Mouse (Mus musculus) embryonic facial prominence, embryonic 15.5 days (tissue): Measurements from ENCODE around the gene Slc7a14. TPM values are rescaled to one million over a fixed set of nuclear protein-coding genes. Genes with fewer than 3 reads are reported as not detected.

ENCODE experiments used
- ATAC-seq: fragments of 200-750 bp; cut with Nextera tagmentation; 2 replicates; pipeline ENCODE4 v1.8.0; 2017; ENCODE audit warnings: low read depth, moderate TSS enrichment; ENCODE audit not compliant: insufficient number of reproducible peaks, low FRiP score, low TSS enrichment
- H3K27ac ChIP-seq: fragments of 300-500 bp; sonication (generic); replicated peaks from 2 replicates; pipeline ENCODE4 v1.5.1; 2015; ENCODE audit warnings: mild to moderate bottlenecking, inconsistent platforms
- H3K27me3 ChIP-seq: fragments of 300-500 bp; sonication (generic); 2 replicates; pipeline ENCODE4 v1.6.1; 2015; ENCODE audit warnings: inconsistent platforms
- H3K36me3 ChIP-seq: fragments of 300-500 bp; sonication (generic); 2 replicates; pipeline ENCODE4 v1.6.1; 2015; ENCODE audit warnings: mild to moderate bottlenecking, inconsistent platforms
- H3K4me1 ChIP-seq: fragments of 300-500 bp; sonication (generic); 2 replicates; pipeline ENCODE4 v1.6.1; 2015; ENCODE audit warnings: inconsistent platforms
- H3K4me2 ChIP-seq: fragments of 300-500 bp; sonication (generic); replicated peaks from 2 replicates; pipeline ENCODE4 v1.6.1; 2015; ENCODE audit warnings: mild to moderate bottlenecking, inconsistent platforms
- H3K4me3 ChIP-seq: fragments of 300-500 bp; sonication (generic); replicated peaks from 2 replicates; pipeline ENCODE4 v1.5.1; 2015; ENCODE audit warnings: mild to moderate bottlenecking, inconsistent platforms
- H3K9ac ChIP-seq: fragments of 300-500 bp; sonication (generic); 2 replicates; pipeline ENCODE4 v1.6.1; 2015; ENCODE audit warnings: inconsistent platforms
- H3K9me3 ChIP-seq: fragments of 300-500 bp; sonication (generic); replicated peaks from 2 replicates; pipeline ENCODE4 v1.6.1; 2016; ENCODE audit warnings: inconsistent platforms
- WGBS: fragments of 180-500 bp; shearing (Covaris S2); methylation state at CpG from one replicate; pipeline ENCODE4 v1.1.7; 2015; 5-methylcytosine and 5-hydroxymethylcytosine counted together
- polyA plus RNA-seq: library from polyadenylated mRNA; unstranded; fragments of >200 nt; fragmentation: Nextera tagmentation; extraction: Ambion mirVana; gene quantifications from 2 replicates; pipeline ENCODE4 v1.2.1, GENCODE M21; 2015

The Slc7a14 gene
- polyA plus RNA-seq, 1 experiment from 2014 or later, result 0.09 TPM

DNA sequence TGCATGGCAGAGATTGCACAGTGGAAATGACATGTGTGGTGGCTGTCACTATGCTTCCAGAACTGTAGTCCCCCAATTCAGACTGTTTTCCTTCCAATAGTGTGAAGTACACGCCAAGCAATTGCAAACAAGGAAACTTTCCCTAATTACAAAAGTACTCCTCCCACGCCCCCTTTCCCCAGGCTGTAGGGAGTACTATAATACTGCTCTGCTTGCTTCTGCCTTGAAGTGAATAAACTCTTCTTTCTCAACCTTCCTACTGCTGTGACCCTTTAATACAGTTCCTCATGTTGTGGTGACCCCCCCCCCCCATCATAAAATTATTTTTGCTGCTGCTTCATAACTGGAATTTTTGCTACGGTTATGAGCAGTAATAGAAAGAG lies 49.2 kb downstream of the Slc7a14 start:
- H3K9ac ChIP-seq, result no peak overlapping the region
- H3K9me3 ChIP-seq, result no peaks in the 10 kb centered on the region
- no peak overlapping the region for H3K4me3 ChIP-seq
- H3K27me3 ChIP-seq, result no peaks in the 10 kb centered on the region
- no peak overlapping the region for H3K4me2 ChIP-seq
- H3K36me3 ChIP-seq, result no peaks in the 10 kb centered on the region
- no peaks in the 10 kb centered on the region; the same call in 1 of the 2 replicates for H3K4me1 ChIP-seq
- WGBS, result 32% methylated on average over 3 of the region's 3 CpGs
- no peak for ATAC-seq
- no peak overlapping the region for H3K27ac ChIP-seq

- no peak overlapping the region for H3K4me3 ChIP-seq
- 24% methylated on average over 7 of the region's 7 CpGs for WGBS
- peak; percentile 34; the same call in 1 of the 2 replicates for ATAC-seq
- H3K9ac ChIP-seq, result no peak overlapping the region
- H3K27me3 ChIP-seq, result no peaks in the 10 kb centered on the region
- H3K36me3 ChIP-seq, result no peaks in the 10 kb centered on the region
- H3K4me2 ChIP-seq, result no peak overlapping the region
- no peaks in the 10 kb centered on the region for H3K9me3 ChIP-seq
- no peaks in the 10 kb centered on the region; the same call in 1 of the 2 replicates for H3K4me1 ChIP-seq
- H3K27ac ChIP-seq, result no peak overlapping the region
These were observed 49.7 kb downstream of the Slc7a14 start for GRCm38 (mm10) chr3:31260329-31260963.

DNA sequence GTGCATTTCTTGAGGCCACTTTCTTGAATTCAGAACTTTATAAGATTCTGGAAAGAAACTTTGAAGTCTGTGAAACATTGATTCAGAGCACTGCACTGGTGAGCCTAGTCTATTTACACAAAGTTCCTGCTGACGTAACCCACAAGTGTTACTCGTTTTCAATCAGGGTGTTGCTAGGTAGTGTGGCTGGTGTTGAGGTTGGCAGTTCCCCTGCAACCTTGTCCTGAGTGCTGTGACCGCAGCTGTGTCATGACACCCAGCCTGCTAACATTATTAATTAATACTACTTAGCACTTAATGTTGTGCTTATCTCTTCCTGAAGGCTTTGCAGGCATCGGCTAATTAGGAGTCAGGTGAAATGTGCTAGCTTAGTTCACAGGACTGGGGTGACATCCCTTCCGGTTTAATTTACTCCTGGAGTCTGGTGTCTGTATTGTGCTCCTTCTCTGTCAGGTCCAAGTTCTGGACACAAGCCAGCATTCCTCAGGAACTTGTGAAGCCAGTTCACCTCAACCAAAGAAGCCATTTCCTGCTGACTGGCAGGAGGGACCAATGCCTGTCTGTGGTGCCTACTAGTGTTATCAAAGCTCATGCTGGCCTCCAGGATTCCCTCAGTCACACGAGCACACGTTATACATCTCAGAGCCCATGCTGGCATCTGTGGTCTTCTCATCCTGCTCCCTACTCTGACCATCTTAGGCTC lies 50.5 kb downstream of the Slc7a14 start:
- Histone ChIP-seq H3K9me3 (no peaks in the 10 kb centered on the region), H3K9ac (no peak overlapping the region), H3K4me3 (no peak overlapping the region), H3K4me2 (no peak overlapping the region), H3K27ac (no peak overlapping the region), H3K27me3 (no peaks in the 10 kb centered on the region), H3K4me1 (no peaks in the 10 kb centered on the region; the same call in 1 of the 2 replicates), H3K36me3 (no peaks in the 10 kb centered on the region)
- WGBS, result 70% methylated on average over 7 of the region's 7 CpGs
- ATAC-seq, result no peak

- Histone ChIP-seq H3K4me2 (no peak overlapping the region), H3K36me3 (no peaks in the 10 kb centered on the region), H3K4me3 (no peak overlapping the region), H3K9me3 (no peaks in the 10 kb centered on the region), H3K9ac (no peak overlapping the region), H3K27me3 (no peaks in the 10 kb centered on the region), H3K27ac (no peak overlapping the region), H3K4me1 (no peaks in the 10 kb centered on the region)
- ATAC-seq, result no peak; the same call in 1 of the 2 replicates
- 74% methylated on average over 7 of the region's 7 CpGs for WGBS
These were observed 55.8 kb downstream of the Slc7a14 start for GRCm38 (mm10) chr3:31254427-31254826.

- Histone ChIP-seq H3K27ac (no peak overlapping the region), H3K27me3 (no peaks in the 10 kb centered on the region), H3K9ac (no peak overlapping the region), H3K36me3 (no peaks in the 10 kb centered on the region), H3K4me3 (no peak overlapping the region), H3K4me2 (no peak overlapping the region), H3K4me1 (no peaks in the 10 kb centered on the region), H3K9me3 (no peaks in the 10 kb centered on the region)
- WGBS, result 88% methylated on average over 9 of the region's 9 CpGs
- ATAC-seq, result no peak
These were observed 56.3 kb downstream of the Slc7a14 start for GRCm38 (mm10) chr3:31253862-31254261.

- Histone ChIP-seq H3K9me3 (no peaks in the 10 kb centered on the region), H3K9ac (no peak overlapping the region), H3K27ac (no peak overlapping the region), H3K36me3 (no peaks in the 10 kb centered on the region), H3K4me2 (no peak overlapping the region), H3K4me1 (no peaks in the 10 kb centered on the region), H3K27me3 (no peaks in the 10 kb centered on the region), H3K4me3 (no peak overlapping the region)
- ATAC-seq, result no peak
- 63% methylated on average over 3 of the region's 3 CpGs for WGBS
These were observed 57.6 kb downstream of the Slc7a14 start for GRCm38 (mm10) chr3:31252566-31252965.

DNA sequence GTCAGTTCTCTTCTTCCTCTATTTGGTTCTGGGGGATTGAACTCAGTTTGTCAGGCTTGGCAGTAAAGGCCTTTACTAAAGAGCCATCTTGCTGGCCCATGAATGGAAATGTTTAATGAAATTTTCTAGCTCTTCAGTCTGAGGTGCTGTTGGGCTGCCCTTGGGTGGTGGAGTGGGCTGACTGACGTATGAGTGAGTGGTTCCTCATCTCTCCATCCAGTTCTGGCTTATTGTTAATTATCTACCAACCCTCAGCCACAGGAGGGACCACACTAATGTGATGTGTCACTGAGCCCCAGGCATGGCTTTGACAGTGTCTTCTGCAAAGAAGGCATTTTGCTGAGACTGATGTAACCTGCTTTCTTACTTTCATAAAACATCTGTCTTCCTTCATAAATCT lies 66.7 kb downstream of the Slc7a14 start:
- no peak for ATAC-seq
- no peak overlapping the region for H3K9ac ChIP-seq
- no peak overlapping the region for H3K4me2 ChIP-seq
- H3K4me1 ChIP-seq, result no peaks in the 10 kb centered on the region
- H3K4me3 ChIP-seq, result no peak overlapping the region
- no peaks in the 10 kb centered on the region for H3K9me3 ChIP-seq
- H3K36me3 ChIP-seq, result no peaks in the 10 kb centered on the region
- H3K27ac ChIP-seq, result no peak overlapping the region
- WGBS, result 32% methylated on average over 1 of the region's 1 CpGs
- no peaks in the 10 kb centered on the region for H3K27me3 ChIP-seq

DNA sequence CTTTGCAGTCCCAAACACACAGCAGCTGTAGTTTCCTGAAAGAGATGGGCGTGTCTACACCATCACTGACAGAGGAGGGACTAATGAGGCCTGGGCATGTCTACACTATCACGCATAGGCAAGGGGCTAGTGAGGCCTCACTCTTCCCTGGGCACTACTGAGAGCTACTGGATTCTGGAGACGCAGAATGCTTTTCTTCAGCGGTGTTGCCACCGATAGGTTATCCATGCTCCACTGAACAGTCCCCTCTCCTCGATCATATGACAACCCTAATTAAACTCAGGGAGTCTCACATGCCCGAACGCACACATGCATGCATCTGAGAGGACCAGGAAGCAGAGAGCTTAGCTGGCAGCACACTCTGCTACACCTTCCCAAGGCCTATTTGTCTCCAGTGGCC lies 69.3 kb downstream of the Slc7a14 start:
- WGBS, result 79% methylated on average over 8 of the region's 8 CpGs
- no peaks in the 10 kb centered on the region for H3K9me3 ChIP-seq
- no peak overlapping the region for H3K27ac ChIP-seq
- H3K4me1 ChIP-seq, result no peaks in the 10 kb centered on the region
- no peak overlapping the region for H3K4me3 ChIP-seq
- H3K27me3 ChIP-seq, result no peaks in the 10 kb centered on the region
- no peak overlapping the region for H3K9ac ChIP-seq
- no peaks in the 10 kb centered on the region for H3K36me3 ChIP-seq
- no peak for ATAC-seq
- H3K4me2 ChIP-seq, result no peak overlapping the region

GRCm38 (mm10) chr3:31239645-31240044 lies 70.5 kb downstream of the Slc7a14 start:
- no peaks in the 10 kb centered on the region for H3K27me3 ChIP-seq
- no peaks in the 10 kb centered on the region for H3K4me1 ChIP-seq
- H3K36me3 ChIP-seq, result no peaks in the 10 kb centered on the region
- WGBS, result 90% methylated on average over 3 of the region's 3 CpGs
- no peak overlapping the region for H3K9ac ChIP-seq
- no peak overlapping the region for H3K4me2 ChIP-seq
- no peak overlapping the region for H3K4me3 ChIP-seq
- ATAC-seq, result no peak
- H3K9me3 ChIP-seq, result no peaks in the 10 kb centered on the region
- no peak overlapping the region for H3K27ac ChIP-seq

- no peaks in the 10 kb centered on the region for H3K36me3 ChIP-seq
These were observed 72.2 kb downstream of the Slc7a14 start for GRCm38 (mm10) chr3:31237936-31238335.

DNA sequence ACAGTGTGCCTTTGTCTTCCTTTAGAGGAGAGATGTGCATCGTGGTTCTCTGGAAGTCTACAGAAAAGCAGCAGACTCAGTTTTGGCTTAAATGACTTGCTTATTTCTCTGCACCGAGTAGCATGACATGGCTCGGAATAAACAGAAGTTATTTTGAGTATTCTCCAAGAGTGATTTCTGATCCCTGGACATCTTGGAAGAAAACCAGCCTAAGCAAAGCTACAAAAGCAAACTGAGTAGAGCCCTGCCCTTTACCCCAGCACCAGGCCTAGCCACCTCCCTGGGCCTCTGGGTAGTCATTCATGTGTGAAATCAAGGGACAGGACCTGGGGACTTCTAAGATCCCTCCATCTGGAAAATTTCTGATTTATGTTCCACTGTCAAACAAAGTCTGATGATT lies 74.0 kb downstream of the Slc7a14 start:
- Histone ChIP-seq H3K36me3 (no peaks in the 10 kb centered on the region), H3K27ac (no peak overlapping the region), H3K4me3 (no peak overlapping the region), H3K4me1 (no peaks in the 10 kb centered on the region), H3K9ac (no peak overlapping the region), H3K4me2 (no peak overlapping the region), H3K9me3 (no peaks in the 10 kb centered on the region), H3K27me3 (no peaks in the 10 kb centered on the region)
- WGBS, result 68% methylated on average over 3 of the region's 3 CpGs
- no peak for ATAC-seq

More at GRCm38 (mm10) chr3:31237936-31238335, 72.2 kb downstream of the Slc7a14 start:
- Histone ChIP-seq H3K9ac (no peak overlapping the region), H3K4me2 (no peak overlapping the region), H3K27me3 (no peaks in the 10 kb centered on the region), H3K4me1 (no peaks in the 10 kb centered on the region), H3K27ac (no peak overlapping the region), H3K4me3 (no peak overlapping the region), H3K9me3 (no peaks in the 10 kb centered on the region)
- ATAC-seq, result no peak
- WGBS, result 24% methylated on average over 3 of the region's 3 CpGs

GRCm38 (mm10) chr3:31234356-31234755 lies 75.8 kb downstream of the Slc7a14 start:
- H3K4me1 ChIP-seq, result no peaks in the 10 kb centered on the region
- H3K27me3 ChIP-seq, result no peaks in the 10 kb centered on the region
- no peak overlapping the region for H3K27ac ChIP-seq
- no peak for ATAC-seq
- H3K9me3 ChIP-seq, result no peaks in the 10 kb centered on the region
- H3K4me3 ChIP-seq, result no peak overlapping the region
- no peak overlapping the region for H3K9ac ChIP-seq
- no peak overlapping the region for H3K4me2 ChIP-seq
- H3K36me3 ChIP-seq, result no peaks in the 10 kb centered on the region
- 81% methylated on average over 7 of the region's 7 CpGs for WGBS
